Mouse (Mus musculus) cerebellum, adult 2 months (tissue): ENCODE data around the gene Hectd1.

Source experiments
- CTCF ChIP-seq: fragments of 200-500 bp; IDR thresholded peaks from 2 replicates; pipeline ENCODE4 v1.5.1; 2011; ENCODE audit warnings: low read depth, mild to moderate bottlenecking, control low read depth, low read length, moderate library complexity, borderline replicate concordance; ENCODE audit not compliant: insufficient read depth
- POLR2A ChIP-seq: fragments of 200-500 bp; IDR thresholded peaks from 2 replicates; pipeline ENCODE4 v1.6.1; 2011; ENCODE audit warnings: low read length, control low read depth, borderline replicate concordance; ENCODE audit not compliant: insufficient read depth

- no peak for TF ChIP-seq CTCF
- TF ChIP-seq POLR2A = no peak
Observed at GRCm38 (mm10) chr12:51756599-51756961, 72.8 kb downstream of the Hectd1 start.
